Mouse (Mus musculus): ENCODE results near the gene Mapkbp1. TPM values are rescaled to one million over a fixed set of nuclear protein-coding genes. Genes with fewer than 3 reads are reported as not detected.

Gene Mapkbp1
- polyA plus RNA-seq, 1 experiment from 2014 or later = 3.2 TPM

DNA sequence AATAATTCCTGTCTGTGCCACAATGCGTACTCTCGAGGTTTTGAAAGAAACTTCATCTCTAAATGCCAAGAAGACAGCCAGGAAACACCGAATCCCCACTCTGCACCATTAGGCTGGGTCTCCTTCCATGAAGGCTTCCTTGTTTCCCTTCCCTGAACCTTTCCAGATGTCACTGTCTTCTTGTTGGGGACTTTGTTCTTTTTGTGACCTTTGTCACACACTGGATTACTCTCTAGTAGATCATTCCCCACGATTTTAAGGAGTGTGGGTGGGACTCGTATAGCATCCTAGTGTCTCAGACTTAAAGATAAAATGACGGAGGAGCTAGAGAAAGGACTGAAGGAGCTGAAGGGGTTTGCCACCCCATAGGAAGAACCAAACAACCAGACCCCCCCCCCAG is 18.4 kb downstream of the Mapkbp1 start:
- no peaks in the 10 kb centered on the region for H3K9me3 ChIP-seq (ENCODE audit: low read length)
- 77% methylated on average over 6 of the region's 6 CpGs for WGBS
- no peaks in the 10 kb centered on the region for H3K27me3 ChIP-seq (ENCODE audit: insufficient read depth, low read length)
- no peak overlapping the region for H3K9ac ChIP-seq (replicated peaks; ENCODE audit: low read length)
- no peaks in the 10 kb centered on the region for H3K36me3 ChIP-seq (ENCODE audit: insufficient read depth, low read length)
- H3K4me2 ChIP-seq (replicated peaks; ENCODE audit: low read depth, low read length) = no peak overlapping the region
- H3K4me3 ChIP-seq (ENCODE audit: low read length) = no peak overlapping the region
- no peak for ATAC-seq (ENCODE audit: low FRiP score, low TSS enrichment)
- no peak overlapping the region for H3K27ac ChIP-seq (ENCODE audit: low read length)
- H3K4me1 ChIP-seq (ENCODE audit: insufficient read depth, low read length) = peaks cover 17% of the 10 kb centered on the region

DNA sequence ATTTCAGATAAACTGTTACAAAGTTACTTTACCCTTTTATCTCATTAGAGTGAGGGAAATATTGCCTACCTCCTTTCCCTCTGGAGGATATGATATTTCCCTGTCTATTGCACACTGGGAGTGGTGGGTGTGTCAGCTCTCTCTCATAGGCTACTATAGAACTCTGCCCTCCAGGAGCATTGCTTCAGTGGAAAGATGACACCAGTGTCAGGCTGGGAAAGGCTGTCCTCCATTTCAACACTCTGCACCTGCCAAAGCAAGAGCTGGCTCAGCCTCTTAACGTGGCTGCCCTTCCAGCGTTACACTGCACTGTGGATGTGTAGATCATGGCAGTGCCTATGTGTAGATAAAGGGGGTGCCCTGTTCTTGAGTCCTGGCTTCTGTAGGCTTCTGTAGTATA is 19.9 kb downstream of the Mapkbp1 start:
- H3K36me3 ChIP-seq (ENCODE audit: insufficient read depth, low read length) = no peaks in the 10 kb centered on the region
- H3K9ac ChIP-seq (replicated peaks; ENCODE audit: low read length) = no peak overlapping the region
- H3K4me1 ChIP-seq (ENCODE audit: insufficient read depth, low read length) = peaks cover 29% of the 10 kb centered on the region
- H3K4me3 ChIP-seq (ENCODE audit: low read length) = no peak overlapping the region
- no peak overlapping the region for H3K4me2 ChIP-seq (replicated peaks; ENCODE audit: low read depth, low read length)
- no peaks in the 10 kb centered on the region for H3K9me3 ChIP-seq (ENCODE audit: low read length)
- H3K27ac ChIP-seq (ENCODE audit: low read length) = no peak overlapping the region
- H3K27me3 ChIP-seq (ENCODE audit: insufficient read depth, low read length) = no peaks in the 10 kb centered on the region
- 66% methylated on average over 2 of the region's 2 CpGs for WGBS
- no peak for ATAC-seq (ENCODE audit: low FRiP score, low TSS enrichment)

DNA sequence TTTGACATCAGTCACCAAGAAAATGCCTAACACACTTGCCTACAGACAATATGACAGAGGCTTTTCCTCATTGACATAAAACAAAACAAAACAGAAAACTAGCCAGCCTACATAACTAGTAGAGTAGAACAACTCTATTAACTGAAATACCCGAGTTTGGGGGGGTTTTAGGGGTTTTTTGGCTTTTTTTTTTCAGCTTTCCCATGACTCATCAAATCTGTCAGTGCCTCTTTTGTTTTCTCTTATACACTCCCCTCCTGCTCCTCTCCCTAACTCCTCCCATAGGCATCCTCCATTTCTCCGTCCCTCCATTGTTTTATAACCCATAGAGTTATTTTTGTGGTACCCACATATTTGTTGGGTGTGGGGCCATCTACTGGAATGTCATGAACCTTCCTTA is 21.0 kb downstream of the Mapkbp1 start:
- H3K9ac ChIP-seq (replicated peaks; ENCODE audit: low read length) = no peak overlapping the region
- H3K36me3 ChIP-seq (ENCODE audit: insufficient read depth, low read length) = no peaks in the 10 kb centered on the region
- no peak for ATAC-seq (ENCODE audit: low FRiP score, low TSS enrichment)
- no peak overlapping the region for H3K4me3 ChIP-seq (ENCODE audit: low read length)
- peaks cover 30% of the 10 kb centered on the region for H3K4me1 ChIP-seq (ENCODE audit: insufficient read depth, low read length)
- H3K4me2 ChIP-seq (replicated peaks; ENCODE audit: low read depth, low read length) = no peak overlapping the region
- no peaks in the 10 kb centered on the region for H3K9me3 ChIP-seq (ENCODE audit: low read length)
- H3K27ac ChIP-seq (ENCODE audit: low read length) = no peak overlapping the region
- no peaks in the 10 kb centered on the region for H3K27me3 ChIP-seq (ENCODE audit: insufficient read depth, low read length)
- WGBS = 46% methylated on average over 2 of the region's 2 CpGs

DNA sequence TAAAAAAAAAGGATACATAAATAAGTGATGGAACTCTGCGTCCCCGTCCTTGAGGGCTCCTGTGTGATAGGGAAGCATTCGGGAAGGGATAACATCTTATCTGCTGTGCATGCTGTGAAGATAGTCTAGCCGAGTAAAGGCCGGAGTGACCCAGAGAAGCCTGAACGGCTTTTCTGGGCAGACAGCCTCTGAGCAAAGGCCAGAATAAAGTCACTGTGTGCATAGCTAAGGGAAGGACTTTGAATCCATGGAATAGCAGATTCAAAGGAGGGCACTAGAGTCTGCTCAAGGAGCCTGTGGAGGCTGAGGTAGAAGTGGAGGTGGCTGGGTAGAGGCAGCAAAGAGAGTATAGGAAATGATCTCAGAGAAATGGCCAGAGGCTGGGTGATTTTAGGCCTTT is 22.3 kb downstream of the Mapkbp1 start:
- peaks cover 4% of the 10 kb centered on the region; the same call in 1 of the 2 replicates for H3K36me3 ChIP-seq (ENCODE audit: insufficient read depth, low read length)
- H3K4me2 ChIP-seq (replicated peaks; ENCODE audit: low read depth, low read length) = no peak overlapping the region
- no peaks in the 10 kb centered on the region for H3K9me3 ChIP-seq (ENCODE audit: low read length)
- 80% methylated on average over 6 of the region's 6 CpGs for WGBS
- ATAC-seq (ENCODE audit: low FRiP score, low TSS enrichment) = peak; percentile 36; the same call in 1 of the 2 replicates
- no peaks in the 10 kb centered on the region for H3K27me3 ChIP-seq (ENCODE audit: insufficient read depth, low read length)
- no peak overlapping the region for H3K4me3 ChIP-seq (ENCODE audit: low read length)
- peak overlapping the region; percentile 90 for H3K27ac ChIP-seq (ENCODE audit: low read length)
- peaks cover 30% of the 10 kb centered on the region for H3K4me1 ChIP-seq (ENCODE audit: insufficient read depth, low read length)
- H3K9ac ChIP-seq (replicated peaks; ENCODE audit: low read length) = peak overlapping the region; percentile 28

DNA sequence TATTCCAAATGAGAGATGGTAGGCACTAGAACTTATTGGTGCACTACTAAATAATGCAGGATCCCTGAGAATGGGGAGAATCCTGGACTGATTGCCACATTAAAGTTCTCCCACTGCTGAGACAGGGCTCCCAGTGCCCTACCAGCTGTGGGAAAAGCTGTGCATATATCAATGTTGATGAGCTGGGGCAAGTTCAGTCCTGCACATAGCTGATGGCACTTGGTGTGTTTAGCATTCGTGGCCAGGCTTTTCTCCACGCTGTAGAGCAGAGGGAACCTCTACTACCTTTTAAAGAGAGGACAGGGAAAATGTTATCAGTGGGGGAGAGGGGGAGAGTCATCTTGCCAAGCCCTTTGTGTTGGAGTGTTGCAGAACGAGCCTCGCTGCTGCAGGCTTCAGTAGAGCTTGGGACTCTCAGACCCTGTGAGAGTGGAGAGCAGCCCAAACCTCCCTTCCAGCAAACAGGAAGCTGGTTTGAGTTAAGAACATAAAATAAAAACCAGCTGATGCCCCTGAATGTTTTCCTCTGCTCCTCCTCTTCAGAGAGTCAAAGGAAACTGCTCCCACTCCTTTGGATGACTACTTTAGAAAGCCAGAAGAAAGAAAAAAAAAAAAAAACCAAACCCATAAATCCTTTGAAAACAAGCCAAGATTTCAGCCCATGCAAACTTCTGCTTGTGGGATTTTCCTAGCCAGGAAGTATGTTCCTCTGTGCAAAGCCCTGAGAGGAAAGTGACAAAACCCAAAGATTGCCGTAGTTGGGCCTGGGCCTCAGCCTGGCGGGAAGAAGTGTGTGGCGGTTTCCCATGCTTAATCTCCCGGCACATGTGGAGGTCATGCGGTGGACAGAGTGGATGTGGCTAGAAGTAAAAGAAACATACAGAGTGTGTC is 23.1 kb downstream of the Mapkbp1 start:
- Histone ChIP-seq H3K9ac (replicated peaks; ENCODE audit: low read length) (peak overlapping the region; percentile 28), H3K36me3 (ENCODE audit: insufficient read depth, low read length) (peaks cover 4% of the 10 kb centered on the region; the same call in 1 of the 2 replicates), H3K27ac (ENCODE audit: low read length) (peak overlapping the region; percentile 90), H3K27me3 (ENCODE audit: insufficient read depth, low read length) (no peaks in the 10 kb centered on the region), H3K4me1 (ENCODE audit: insufficient read depth, low read length) (peaks cover 30% of the 10 kb centered on the region), H3K4me2 (replicated peaks; ENCODE audit: low read depth, low read length) (no peak overlapping the region), H3K4me3 (ENCODE audit: low read length) (no peak overlapping the region), H3K9me3 (ENCODE audit: low read length) (no peaks in the 10 kb centered on the region)
- 37% methylated on average over 9 of the region's 9 CpGs for WGBS
- peak; percentile 64 for ATAC-seq (ENCODE audit: low FRiP score, low TSS enrichment)

DNA sequence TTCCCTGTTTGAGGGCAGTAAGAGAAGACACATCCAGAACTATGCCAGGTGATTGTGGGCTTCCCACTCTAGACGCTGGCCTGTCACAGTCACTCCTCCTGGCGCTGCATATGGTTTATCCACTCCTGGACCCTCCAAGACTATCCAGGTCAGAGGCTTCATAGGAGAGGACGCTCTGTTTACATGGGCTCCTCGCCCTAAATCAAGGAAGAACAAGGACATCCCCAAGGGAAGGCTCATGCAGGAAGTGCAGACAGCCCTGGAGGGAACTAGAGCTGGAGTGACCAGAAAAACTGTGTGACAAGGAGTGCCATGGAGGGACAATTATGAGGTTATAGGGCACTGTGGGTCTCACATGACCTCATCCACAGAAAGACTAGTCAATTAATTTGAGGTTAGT is 24.9 kb downstream of the Mapkbp1 start:
- H3K9me3 ChIP-seq (ENCODE audit: low read length) = no peaks in the 10 kb centered on the region
- no peaks in the 10 kb centered on the region for H3K27me3 ChIP-seq (ENCODE audit: insufficient read depth, low read length)
- no peak overlapping the region; the same call in 1 of the 2 replicates for H3K27ac ChIP-seq (ENCODE audit: low read length)
- H3K4me1 ChIP-seq (ENCODE audit: insufficient read depth, low read length) = peaks cover 41% of the 10 kb centered on the region
- H3K9ac ChIP-seq (replicated peaks; ENCODE audit: low read length) = no peak overlapping the region
- no peak overlapping the region for H3K4me3 ChIP-seq (ENCODE audit: low read length)
- no peak for ATAC-seq (ENCODE audit: low FRiP score, low TSS enrichment)
- 64% methylated on average over 4 of the region's 4 CpGs for WGBS
- H3K36me3 ChIP-seq (ENCODE audit: insufficient read depth, low read length) = peaks cover 4% of the 10 kb centered on the region; the same call in 1 of the 2 replicates
- no peak overlapping the region for H3K4me2 ChIP-seq (replicated peaks; ENCODE audit: low read depth, low read length)

DNA sequence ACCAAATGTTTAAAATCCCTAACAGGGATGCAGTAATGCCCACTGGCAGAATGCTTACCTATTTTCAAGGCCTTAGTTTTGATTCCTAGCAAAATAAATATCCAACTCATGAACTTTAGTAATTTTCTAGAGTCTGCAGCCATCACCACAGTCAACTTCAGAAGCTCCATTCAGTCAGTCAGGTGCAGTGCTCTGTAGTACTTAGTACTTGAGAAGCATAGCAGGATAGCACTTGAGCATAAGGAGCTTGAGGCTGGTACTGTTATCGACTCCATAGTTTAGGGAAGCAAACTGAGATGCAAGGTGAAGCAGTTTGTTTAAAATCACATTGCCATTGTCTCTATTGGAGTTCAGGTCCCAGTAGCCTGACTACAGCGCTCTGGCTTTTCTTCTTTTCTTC is 27.2 kb downstream of the Mapkbp1 start:
- no peak overlapping the region for H3K27ac ChIP-seq (ENCODE audit: low read length)
- H3K27me3 ChIP-seq (ENCODE audit: insufficient read depth, low read length) = no peaks in the 10 kb centered on the region
- H3K36me3 ChIP-seq (ENCODE audit: insufficient read depth, low read length) = peaks cover 4% of the 10 kb centered on the region; the same call in 1 of the 2 replicates
- 95% methylated on average over 2 of the region's 2 CpGs for WGBS
- H3K9me3 ChIP-seq (ENCODE audit: low read length) = no peaks in the 10 kb centered on the region
- no peak overlapping the region for H3K4me2 ChIP-seq (replicated peaks; ENCODE audit: low read depth, low read length)
- H3K9ac ChIP-seq (replicated peaks; ENCODE audit: low read length) = no peak overlapping the region
- no peak for ATAC-seq (ENCODE audit: low FRiP score, low TSS enrichment)
- peaks cover 35% of the 10 kb centered on the region for H3K4me1 ChIP-seq (ENCODE audit: insufficient read depth, low read length)
- H3K4me3 ChIP-seq (ENCODE audit: low read length) = no peak overlapping the region

DNA sequence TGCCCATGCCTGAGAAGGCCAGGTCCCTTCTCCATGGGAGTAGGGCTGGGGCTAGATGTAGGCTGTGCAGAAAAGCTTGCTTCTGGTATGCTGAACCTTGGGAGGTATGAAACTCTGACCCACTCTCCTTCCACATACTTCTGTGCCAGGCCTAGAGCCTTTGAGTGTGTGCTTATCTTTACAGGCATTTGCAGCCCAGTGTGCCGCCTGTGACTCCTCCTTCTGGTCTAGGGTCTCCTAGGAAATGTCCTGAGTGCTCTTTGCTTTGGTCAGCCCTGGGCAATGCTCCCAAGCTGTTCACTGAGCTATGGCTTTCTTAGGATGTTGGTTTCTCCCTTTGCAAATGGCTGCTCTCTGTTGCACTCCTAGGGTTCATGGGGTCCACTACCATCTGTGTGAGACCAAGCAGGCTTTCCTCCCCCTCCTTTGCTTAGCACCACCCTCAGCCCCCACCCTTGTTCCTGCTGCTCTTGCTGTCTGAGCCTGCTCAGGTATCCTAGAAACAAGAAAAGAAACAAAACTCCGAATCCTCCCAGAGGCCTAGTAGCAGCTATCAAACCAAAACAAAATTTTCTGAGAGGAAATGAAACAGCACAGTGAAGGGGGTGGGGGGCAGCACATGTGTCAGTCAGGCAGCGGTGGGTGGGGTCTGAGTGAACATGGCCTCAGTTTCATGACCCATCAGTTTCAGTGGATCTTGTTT is 28.5 kb downstream of the Mapkbp1 start:
- 42% methylated on average over 3 of the region's 3 CpGs for WGBS
- ATAC-seq (ENCODE audit: low FRiP score, low TSS enrichment) = peak; percentile 73
- peak overlapping the region; percentile 38; the same call in 1 of the 2 replicates for H3K9ac ChIP-seq (replicated peaks; ENCODE audit: low read length)

DNA sequence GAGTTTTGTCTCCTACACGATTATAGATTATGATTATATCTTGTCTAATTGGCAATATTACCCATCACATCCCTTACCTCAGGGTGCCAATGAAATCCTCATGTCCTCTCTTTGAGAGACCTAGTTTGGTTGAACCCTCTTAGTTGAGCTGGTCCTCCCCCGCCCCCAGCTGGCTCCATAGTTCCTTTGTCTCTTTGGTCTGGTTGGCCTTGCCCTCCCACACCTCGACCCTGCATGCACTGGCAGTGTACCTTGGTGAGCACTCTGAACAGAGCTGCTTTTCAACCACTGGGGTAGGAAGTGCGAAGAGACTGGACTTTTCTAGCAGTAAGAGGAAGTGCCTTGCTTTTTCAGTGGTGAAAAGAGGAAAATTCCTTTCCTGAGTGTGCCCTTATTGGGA is 29.5 kb downstream of the Mapkbp1 start:
- no peak overlapping the region for H3K4me2 ChIP-seq (replicated peaks; ENCODE audit: low read depth, low read length)
- peaks cover 4% of the 10 kb centered on the region; the same call in 1 of the 2 replicates for H3K36me3 ChIP-seq (ENCODE audit: insufficient read depth, low read length)
- no peak overlapping the region for H3K4me3 ChIP-seq (ENCODE audit: low read length)
- no peak overlapping the region for H3K9ac ChIP-seq (replicated peaks; ENCODE audit: low read length)
- no peak overlapping the region for H3K27ac ChIP-seq (ENCODE audit: low read length)
- 61% methylated on average over 4 of the region's 4 CpGs for WGBS
- H3K27me3 ChIP-seq (ENCODE audit: insufficient read depth, low read length) = no peaks in the 10 kb centered on the region
- H3K4me1 ChIP-seq (ENCODE audit: insufficient read depth, low read length) = peaks cover 15% of the 10 kb centered on the region
- H3K9me3 ChIP-seq (ENCODE audit: low read length) = no peaks in the 10 kb centered on the region
- ATAC-seq (ENCODE audit: low FRiP score, low TSS enrichment) = no peak

More for the DNA sequence above, 28.5 kb downstream of the Mapkbp1 start:
- H3K27me3 ChIP-seq (ENCODE audit: insufficient read depth, low read length) = no peaks in the 10 kb centered on the region
- peaks cover 22% of the 10 kb centered on the region for H3K4me1 ChIP-seq (ENCODE audit: insufficient read depth, low read length)
- H3K36me3 ChIP-seq (ENCODE audit: insufficient read depth, low read length) = peaks cover 4% of the 10 kb centered on the region; the same call in 1 of the 2 replicates
- H3K4me2 ChIP-seq (replicated peaks; ENCODE audit: low read depth, low read length) = no peak overlapping the region
- no peaks in the 10 kb centered on the region for H3K9me3 ChIP-seq (ENCODE audit: low read length)
- peak overlapping the region; percentile 44 for H3K27ac ChIP-seq (ENCODE audit: low read length)
- no peak overlapping the region for H3K4me3 ChIP-seq (ENCODE audit: low read length)
